Mouse (Mus musculus) liver, embryonic 11.5 days (tissue): ENCODE measurements around the gene Rad9a. TPM values are rescaled to one million over a fixed set of nuclear protein-coding genes. Genes with fewer than 3 reads are reported as not detected.

Experiments used
- ATAC-seq: fragments of 200-750 bp; cut with Nextera tagmentation; replicated peaks from 2 replicates; pipeline ENCODE4 v1.8.0; 2017; ENCODE audit warnings: moderate number of reproducible peaks, mild to moderate bottlenecking, moderate TSS enrichment, moderate library complexity; ENCODE audit not compliant: low FRiP score
- DNase-seq: peaks from one replicate; pipeline ENCODE4 v3.0.0-alpha.2; 2017; ENCODE audit warnings: low spot score
- H3K27ac ChIP-seq: fragments of 300-500 bp; sonication (generic); 2 replicates; pipeline ENCODE4 v1.5.1; 2014; ENCODE audit warnings: mild to moderate bottlenecking, low read depth, low read length, control low read depth
- H3K27me3 ChIP-seq: fragments of 300-500 bp; sonication (generic); replicated peaks from 2 replicates; pipeline ENCODE4 v1.6.1; 2014; ENCODE audit warnings: low read length, mixed read lengths; ENCODE audit not compliant: control insufficient read depth, insufficient read depth
- H3K36me3 ChIP-seq: fragments of 300-500 bp; sonication (generic); 2 replicates; pipeline ENCODE4 v1.6.1; 2014; ENCODE audit warnings: mild to moderate bottlenecking, low read length, moderate library complexity, mixed read lengths; ENCODE audit not compliant: control insufficient read depth, insufficient read depth
- H3K4me1 ChIP-seq: fragments of 300-500 bp; sonication (generic); replicated peaks from 2 replicates; pipeline ENCODE4 v1.6.1; 2014; ENCODE audit warnings: low read length, mixed read lengths; ENCODE audit not compliant: control insufficient read depth, insufficient read depth
- H3K4me2 ChIP-seq: fragments of 300-500 bp; sonication (generic); 2 replicates; pipeline ENCODE4 v1.6.1; 2014; ENCODE audit warnings: mild to moderate bottlenecking, control low read depth, moderate library complexity
- H3K4me3 ChIP-seq: fragments of 300-500 bp; sonication (generic); 2 replicates; pipeline ENCODE4 v1.5.1; 2014; ENCODE audit warnings: low read depth, low read length, control low read depth
- H3K9ac ChIP-seq: fragments of 300-500 bp; sonication (generic); 2 replicates; pipeline ENCODE4 v1.6.1; 2014; ENCODE audit warnings: low read depth, low read length, control low read depth
- H3K9me3 ChIP-seq: fragments of 300-500 bp; sonication (generic); 2 replicates; pipeline ENCODE4 v1.6.1; 2016; ENCODE audit warnings: low read length, inconsistent platforms, mixed read lengths; ENCODE audit not compliant: control insufficient read depth
- WGBS: fragments of 180-500 bp; shearing (Covaris S2); extraction: QIAGEN DNeasy Blood & Tissue Kit; methylation state at CpG from one replicate; pipeline ENCODE4 v1.1.7; 2014; 5-methylcytosine and 5-hydroxymethylcytosine counted together
- polyA plus RNA-seq: library from polyadenylated mRNA; unstranded; fragments of >200 nt; fragmentation: Nextera tagmentation; extraction: Ambion mirVana; gene quantifications from 2 replicates; pipeline ENCODE4 v1.2.1, GENCODE M21; 2014

The Rad9a gene
- polyA plus RNA-seq, 1 experiment from 2014 or later, result 38.8 TPM

- no peaks in the 10 kb centered on the region for H3K36me3 ChIP-seq
- no peaks in the 10 kb centered on the region for H3K9me3 ChIP-seq
- WGBS, result under 1% methylated on average over 43 of the region's 43 CpGs
- H3K27me3 ChIP-seq, result no peaks in the 10 kb centered on the region
- DNase-seq (peak; percentile 99), ATAC-seq (peak; percentile 94)
- H3K4me1 ChIP-seq, result peaks cover 6% of the 10 kb centered on the region
- H3K4me3 ChIP-seq, result peak overlapping the region; percentile 53
- peak overlapping the region; percentile 70 for H3K27ac ChIP-seq
- peak overlapping the region; percentile 85 for H3K9ac ChIP-seq
- peak overlapping the region; percentile 98 for H3K4me2 ChIP-seq
Measured at GRCm38 (mm10) chr19:4169378-4169784, 32.1 kb downstream of the Rad9a start.

GRCm38 (mm10) chr19:4166678-4167476 is 34.6 kb downstream of the Rad9a start:
- ATAC-seq (no peak), DNase-seq (no peak)
- Histone ChIP-seq H3K27me3 (no peaks in the 10 kb centered on the region), H3K36me3 (0 out of 2 replicates have a peak, but pooled peaks cover under 1% of the 10 kb centered on the region), H3K4me1 (peaks cover 14% of the 10 kb centered on the region), H3K4me3 (no peak overlapping the region), H3K9ac (no peak overlapping the region), H3K4me2 (no peak overlapping the region), H3K27ac (no peak overlapping the region), H3K9me3 (no peaks in the 10 kb centered on the region)
- 59% methylated on average over 9 of the region's 9 CpGs for WGBS

GRCm38 (mm10) chr19:4164721-4165120 is 36.7 kb downstream of the Rad9a start:
- no peak overlapping the region for H3K4me2 ChIP-seq
- DNase-seq (no peak), ATAC-seq (no peak)
- 75% methylated on average over 2 of the region's 2 CpGs for WGBS
- no peaks in the 10 kb centered on the region for H3K27me3 ChIP-seq
- no peak overlapping the region for H3K9ac ChIP-seq
- H3K9me3 ChIP-seq, result no peaks in the 10 kb centered on the region
- H3K36me3 ChIP-seq, result peaks cover 9% of the 10 kb centered on the region
- no peak overlapping the region for H3K4me3 ChIP-seq
- peaks cover 8% of the 10 kb centered on the region for H3K4me1 ChIP-seq
- H3K27ac ChIP-seq, result no peak overlapping the region

- ATAC-seq (no peak), DNase-seq (no peak)
- Histone ChIP-seq H3K27me3 (no peaks in the 10 kb centered on the region), H3K4me1 (peaks cover 7% of the 10 kb centered on the region), H3K4me2 (no peak overlapping the region), H3K9ac (no peak overlapping the region), H3K4me3 (no peak overlapping the region), H3K27ac (no peak overlapping the region), H3K9me3 (no peaks in the 10 kb centered on the region), H3K36me3 (peaks cover 9% of the 10 kb centered on the region)
- WGBS, result 78% methylated on average over 3 of the region's 3 CpGs
Measured at GRCm38 (mm10) chr19:4164100-4164499, 37.4 kb downstream of the Rad9a start.

GRCm38 (mm10) chr19:4163543-4163887 is 37.9 kb downstream of the Rad9a start:
- H3K36me3 ChIP-seq, result peaks cover 13% of the 10 kb centered on the region
- H3K9ac ChIP-seq, result peak overlapping the region; percentile 77
- ATAC-seq, result peak; percentile 18; the same call in 1 of the 2 replicates
- H3K27ac ChIP-seq, result 0 out of 2 replicates have a peak overlapping the region, but pooled peaks have one; percentile 22
- H3K4me3 ChIP-seq, result peak overlapping the region; percentile 64
- H3K27me3 ChIP-seq, result no peaks in the 10 kb centered on the region
- WGBS, result 38% methylated on average over 4 of the region's 4 CpGs
- H3K9me3 ChIP-seq, result no peaks in the 10 kb centered on the region
- H3K4me2 ChIP-seq, result peak overlapping the region; percentile 94
- peaks cover 7% of the 10 kb centered on the region for H3K4me1 ChIP-seq
- no peak for DNase-seq

- H3K36me3 ChIP-seq, result peaks cover 18% of the 10 kb centered on the region
- 7% methylated on average over 42 of the region's 42 CpGs for WGBS
- no peaks in the 10 kb centered on the region for H3K27me3 ChIP-seq
- peak within 1 kb of the TSS; percentile 94 for H3K4me2 ChIP-seq
- H3K4me1 ChIP-seq, result peaks cover 7% of the 10 kb centered on the region
- ATAC-seq (peak; percentile 85), DNase-seq (peak; percentile 91)
- H3K4me3 ChIP-seq, result peak within 1 kb of the TSS; percentile 64
- peak within 1 kb of the TSS; percentile 77 for H3K9ac ChIP-seq
- 0 out of 2 replicates have a peak within 1 kb of the TSS, but pooled peaks have one; percentile 22 for H3K27ac ChIP-seq
- H3K9me3 ChIP-seq, result no peaks in the 10 kb centered on the region
Measured at GRCm38 (mm10) chr19:4162646-4163542, 38.6 kb downstream of the Rad9a start, which contains the start of gene Rps6kb2. TSS of gene Rps6kb2 (minus strand) at chr19:4163354.

GRCm38 (mm10) chr19:4159049-4159448 is 42.4 kb downstream of the Rad9a start:
- H3K27me3 ChIP-seq, result no peaks in the 10 kb centered on the region
- DNase-seq, result no peak
- no peak overlapping the region for H3K4me3 ChIP-seq
- no peak overlapping the region for H3K4me2 ChIP-seq
- no peak for ATAC-seq
- no peak overlapping the region for H3K27ac ChIP-seq
- WGBS, result 94% methylated on average over 8 of the region's 8 CpGs
- peaks cover 18% of the 10 kb centered on the region for H3K4me1 ChIP-seq
- H3K36me3 ChIP-seq, result peaks cover 33% of the 10 kb centered on the region
- no peaks in the 10 kb centered on the region for H3K9me3 ChIP-seq
- H3K9ac ChIP-seq, result no peak overlapping the region

- peaks cover 12% of the 10 kb centered on the region; the same call in 1 of the 2 replicates for H3K4me1 ChIP-seq
- H3K9ac ChIP-seq, result no peak overlapping the region
- no peaks in the 10 kb centered on the region for H3K9me3 ChIP-seq
- no peak overlapping the region for H3K4me3 ChIP-seq
- DNase-seq (no peak), ATAC-seq (no peak)
- no peak overlapping the region for H3K27ac ChIP-seq
- 93% methylated on average over 12 of the region's 12 CpGs for WGBS
- H3K4me2 ChIP-seq, result no peak overlapping the region
- no peaks in the 10 kb centered on the region for H3K27me3 ChIP-seq
- H3K36me3 ChIP-seq, result peaks cover 31% of the 10 kb centered on the region
Measured at GRCm38 (mm10) chr19:4156771-4157170, 44.7 kb downstream of the Rad9a start.
